Mouse (Mus musculus) myocyte (in vitro differentiated cells): ENCODE measurements around the gene Zbed6. TPM values are rescaled to one million over a fixed set of nuclear protein-coding genes. Genes with fewer than 3 reads are reported as not detected.
"Not testable (repeated sequence)": the region's sequence is repeated elsewhere in the genome, so short reads cannot be mapped to it uniquely, and the experiment has no call there.

Experiments used
- H3K27me3 ChIP-seq: one replicate; pipeline ENCODE4 v1.6.1; 2011; ENCODE audit not compliant: control insufficient read depth, insufficient read depth, insufficient read length
- H3K36me3 ChIP-seq: one replicate; pipeline ENCODE4 v1.6.1; 2011; ENCODE audit not compliant: control insufficient read depth, insufficient read depth
- H3K4me2 ChIP-seq: one replicate; pipeline ENCODE4 v1.6.1; 2011; ENCODE audit warnings: low read depth, control low read depth
- H3K4me3 ChIP-seq: one replicate; pipeline ENCODE4 v1.5.1; 2011; ENCODE audit warnings: mild to moderate bottlenecking, control low read depth, moderate library complexity
- H3K79me2 ChIP-seq: one replicate; pipeline ENCODE4 v1.6.1; 2011; ENCODE audit not compliant: control insufficient read depth, insufficient read depth
- H3ac ChIP-seq: one replicate; pipeline ENCODE4 v1.6.1; 2011; ENCODE audit not compliant: control insufficient read depth, insufficient read length
- CEBPB ChIP-seq: IDR thresholded peaks from 2 replicates; pipeline ENCODE4 v1.6.1; 2011; ENCODE audit warnings: mild to moderate bottlenecking, moderate library complexity; ENCODE audit not compliant: poor library complexity, insufficient read depth, severe bottlenecking
- E2F4 ChIP-seq: IDR thresholded peaks from one replicate; pipeline ENCODE4 v1.6.1; 2011; ENCODE audit warnings: mild to moderate bottlenecking, control low read depth, moderate library complexity; ENCODE audit not compliant: insufficient read depth
- MAX ChIP-seq: IDR thresholded peaks from one replicate; pipeline ENCODE4 v1.6.1; 2011; ENCODE audit warnings: low read depth, mild to moderate bottlenecking, control low read depth
- MYOD1 ChIP-seq, 3 experiments: IDR thresholded peaks; one replicate each; pipeline ENCODE4 v1.6.1; 2011; ENCODE audit warnings: control low read depth in 2 of 3, low read depth in 2 of 3, mild to moderate bottlenecking in 2 of 3, moderate library complexity in 1 of 3; ENCODE audit not compliant: insufficient read length in 2 of 3, control insufficient read depth in 1 of 3
- MYOG ChIP-seq, 3 experiments: IDR thresholded peaks; one replicate each; pipeline ENCODE4 v1.6.1; 2011; ENCODE audit warnings: control low read depth in 2 of 3, low read depth in 2 of 3, mild to moderate bottlenecking in 2 of 3; ENCODE audit not compliant: insufficient read length in 2 of 3, control insufficient read depth in 1 of 3, insufficient read depth in 1 of 3
- POLR2A ChIP-seq: IDR thresholded peaks from one replicate; pipeline ENCODE4 v1.6.1; 2011; ENCODE audit warnings: low read depth, mild to moderate bottlenecking, control low read depth, moderate library complexity; ENCODE audit not compliant: insufficient read length
- POLR2AphosphoS2 ChIP-seq: IDR thresholded peaks from one replicate; pipeline ENCODE4 v1.6.1; 2011; ENCODE audit warnings: low read depth, control low read depth; ENCODE audit not compliant: insufficient read length
- REST ChIP-seq: IDR thresholded peaks from one replicate; pipeline ENCODE4 v1.6.1; 2011; ENCODE audit warnings: mild to moderate bottlenecking, control low read depth, moderate library complexity; ENCODE audit not compliant: insufficient read depth, insufficient read length
- SRF ChIP-seq: IDR thresholded peaks from one replicate; pipeline ENCODE4 v1.6.1; 2011; ENCODE audit warnings: low read depth; ENCODE audit not compliant: control insufficient read depth, insufficient read length
- TCF12 ChIP-seq: IDR thresholded peaks from one replicate; pipeline ENCODE4 v1.6.1; 2011; ENCODE audit warnings: mild to moderate bottlenecking, control low read depth; ENCODE audit not compliant: poor library complexity, insufficient read depth, severe bottlenecking
- TCF3 ChIP-seq: IDR thresholded peaks from one replicate; pipeline ENCODE4 v1.6.1; 2011; ENCODE audit warnings: low read depth, control low read depth; ENCODE audit not compliant: insufficient read length
- USF1 ChIP-seq: IDR thresholded peaks from one replicate; pipeline ENCODE4 v1.6.1; 2011; ENCODE audit warnings: low read depth, mild to moderate bottlenecking, control low read depth, moderate library complexity
- polyA plus RNA-seq: library from polyadenylated mRNA; unstranded; fragments of >200 nt; fragmentation: generic; extraction: Trizol; gene quantifications from one replicate; pipeline ENCODE4 v1.2.1, GENCODE M21; 2012; ENCODE audit warnings: missing spikeins

Zbed6 gene
- polyA plus RNA-seq, result 3.2 TPM

GRCm38 (mm10) chr1:133660466-133661202 lies at the start of gene Zbed6:
TSS of gene Zbed6 (minus strand) at chr1:133660885.
- Histone ChIP-seq H3K79me2 (peaks cover 52% of the 10 kb centered on the region), H3K4me3 (peak within 1 kb of the TSS; percentile 66), H3K4me2 (peak within 1 kb of the TSS; percentile 89), H3K36me3 (peaks cover 23% of the 10 kb centered on the region), H3ac (peak within 1 kb of the TSS; percentile 5), H3K27me3 (no peaks in the 10 kb centered on the region)
- TF ChIP-seq TCF3, result no peak
- TF ChIP-seq MAX, result no peak
- no peak for TF ChIP-seq USF1
- no peak for TF ChIP-seq E2F4
- TF ChIP-seq MYOD1 (IDR thresholded peaks at IDR 0.05; ENCODE audit: control insufficient read depth in 1 of 3, insufficient read length in 2 of 3, low read depth in 2 of 3), result no peak
- no peak for TF ChIP-seq POLR2A
- TF ChIP-seq MYOG (IDR thresholded peaks at IDR 0.05; ENCODE audit: control insufficient read depth in 1 of 3, insufficient read depth in 1 of 3, insufficient read length in 2 of 3, low read depth in 2 of 3), result no peak
- TF ChIP-seq CEBPB, result no peak

GRCm38 (mm10) chr1:133709292-133709691 lies 48.6 kb upstream of the Zbed6 start:
- Histone ChIP-seq H3ac (no peak overlapping the region), H3K4me2 (no peak overlapping the region), H3K36me3 (peaks cover 22% of the 10 kb centered on the region), H3K79me2 (no peaks in the 10 kb centered on the region), H3K4me3 (no peak overlapping the region), H3K27me3 (no peaks in the 10 kb centered on the region)
- TF ChIP-seq REST, result no peak
- no peak for TF ChIP-seq MAX

- H3K4me3 ChIP-seq, H3ac ChIP-seq, H3K4me2 ChIP-seq, H3K27me3 ChIP-seq, H3K79me2 ChIP-seq: not testable (repeated sequence)
- H3K36me3 ChIP-seq, result peaks cover 22% of the 10 kb centered on the region
Observed at GRCm38 (mm10) chr1:133701824-133702223, 41.1 kb upstream of the Zbed6 start.

- Histone ChIP-seq H3K79me2 (no peaks in the 10 kb centered on the region), H3K4me3 (no peak overlapping the region), H3ac (no peak overlapping the region), H3K4me2 (no peak overlapping the region), H3K27me3 (no peaks in the 10 kb centered on the region), H3K36me3 (peaks cover under 1% of the 10 kb centered on the region)
- TF ChIP-seq SRF (no peak), REST (no peak), USF1 (no peak), POLR2AphosphoS2 (peak; percentile 52), MAX (no peak), TCF12 (no peak), POLR2A (no peak), MYOG (IDR thresholded peaks at IDR 0.05; ENCODE audit: control insufficient read depth in 1 of 3, insufficient read depth in 1 of 3, insufficient read length in 2 of 3, low read depth in 2 of 3) (no peak), E2F4 (no peak)
Observed at GRCm38 (mm10) chr1:133697935-133698620, 37.4 kb upstream of the Zbed6 start.

- Histone ChIP-seq H3K36me3 (no peaks in the 10 kb centered on the region), H3K4me3 (no peak overlapping the region), H3K27me3 (no peaks in the 10 kb centered on the region), H3ac (no peak overlapping the region), H3K79me2 (no peaks in the 10 kb centered on the region), H3K4me2 (peak overlapping the region; percentile 57)
- no peak for TF ChIP-seq MAX
- TF ChIP-seq MYOD1 (IDR thresholded peaks at IDR 0.05; ENCODE audit: control insufficient read depth in 1 of 3, insufficient read length in 2 of 3, low read depth in 2 of 3), result peak in 2 of 3 experiments; percentile 64 to 72
- TF ChIP-seq REST, result no peak
- TF ChIP-seq E2F4, result no peak
- TF ChIP-seq MYOG (IDR thresholded peaks at IDR 0.05; ENCODE audit: control insufficient read depth in 1 of 3, insufficient read depth in 1 of 3, insufficient read length in 2 of 3, low read depth in 2 of 3), result peak in 2 of 3 experiments; percentile 40 to 79
- TF ChIP-seq CEBPB, result no peak
- no peak for TF ChIP-seq POLR2A
- TF ChIP-seq TCF12, result peak; percentile 42
- peak; percentile 14 for TF ChIP-seq POLR2AphosphoS2
Observed at GRCm38 (mm10) chr1:133695901-133696300, 35.2 kb upstream of the Zbed6 start.
